Mouse (Mus musculus) frontal cortex, postnatal 25 days (tissue): ENCODE data around the gene Rap1a.

Experiments used
- DNase-seq, 2 experiments: peaks; one replicate each; pipeline ENCODE4 v3.0.0; 2022; ENCODE audit warnings: low spot score in 2 of 2

Rap1a gene

GRCm38 (mm10) chr3:105693327-105694080, 107.6 kb downstream of the Rap1a start:
- peak in 1 of 2 experiments; percentile 67 for DNase-seq

GRCm38 (mm10) chr3:105688536-105688935, 112.6 kb downstream of the Rap1a start:
- no peak for DNase-seq

- DNase-seq, result peak; percentile 74 to 81
Measured at GRCm38 (mm10) chr3:105687324-105688060, 113.6 kb downstream of the Rap1a start, which contains the start of gene Ddx20. Ddx20 (minus strand) TSS chr3:105687574.

GRCm38 (mm10) chr3:105686394-105687323, 114.5 kb downstream of the Rap1a start:
- no peak for DNase-seq

- DNase-seq, result no peak
Measured at GRCm38 (mm10) chr3:105680346-105680745, 120.8 kb downstream of the Rap1a start.
